Mouse (Mus musculus) left cerebral cortex, adult 6 months (tissue): Measurements from ENCODE around the gene Eif2s3y. TPM values are rescaled to one million over a fixed set of nuclear protein-coding genes. Genes with fewer than 3 reads are reported as not detected.

ENCODE experiments used
- long read RNA-seq, 2 experiments: library from polyadenylated mRNA; unstranded; transcript quantifications; one replicate each; pipeline ENCODE4 v2.0.0; 2019 to 2020
- polyA plus RNA-seq: library from polyadenylated mRNA; unstranded; fragments of <200 nt; fragmentation: Nextera tagmentation; gene quantifications from 2 replicates; pipeline ENCODE4 v1.2.3, GENCODE M21; 2021

Eif2s3y gene
- polyA plus RNA-seq: not detected in 2 replicates
- long read RNA-seq, experiment 1, transcript Eif2s3y-205 (10 exons, 3,114 nt): minor isoform, 5 of 241 reads
- long read RNA-seq, experiment 1, transcript Eif2s3y-201 (12 exons, 1,836 nt): major isoform, 108 of 241 reads
- long read RNA-seq, experiment 1, partial matches to known transcripts: 23 of 241 reads
- long read RNA-seq, experiment 1, other reads (novel, unspliced or antisense): 102 of 241 reads
- long read RNA-seq, experiment 2: 0 reads

GRCm38 (mm10) chrY:1009882-1010751, at the start of gene Eif2s3y:
TSS of gene Eif2s3y (plus strand) at chrY:1010543.

Other genes starting within 250 kb of the Eif2s3y start
- not detected in 2 replicates for gene Zfy1, start 213.1 kb upstream of the Eif2s3y start, polyA plus RNA-seq
- gene Uba1y, start 191.9 kb upstream of the Eif2s3y start, polyA plus RNA-seq: not detected in 2 replicates
- gene Kdm5d, start 112.8 kb upstream of the Eif2s3y start, polyA plus RNA-seq: 0.05 TPM in 1 of 2 replicates, not detected in the other
- not detected in 2 replicates for gene Uty, start 235.2 kb downstream of the Eif2s3y start, polyA plus RNA-seq